Mouse (Mus musculus) embryonic facial prominence, embryonic 15.5 days (tissue): ENCODE measurements around the gene Unc50. TPM values are rescaled to one million over a fixed set of nuclear protein-coding genes. Genes with fewer than 3 reads are reported as not detected.

Experiments
- ATAC-seq: fragments of 200-750 bp; cut with Nextera tagmentation; 2 replicates; pipeline ENCODE4 v1.8.0; 2017; ENCODE audit warnings: low read depth, moderate TSS enrichment; ENCODE audit not compliant: insufficient number of reproducible peaks, low FRiP score, low TSS enrichment
- H3K27ac ChIP-seq: fragments of 300-500 bp; sonication (generic); replicated peaks from 2 replicates; pipeline ENCODE4 v1.5.1; 2015; ENCODE audit warnings: mild to moderate bottlenecking, inconsistent platforms
- H3K27me3 ChIP-seq: fragments of 300-500 bp; sonication (generic); 2 replicates; pipeline ENCODE4 v1.6.1; 2015; ENCODE audit warnings: inconsistent platforms
- H3K36me3 ChIP-seq: fragments of 300-500 bp; sonication (generic); 2 replicates; pipeline ENCODE4 v1.6.1; 2015; ENCODE audit warnings: mild to moderate bottlenecking, inconsistent platforms
- H3K4me1 ChIP-seq: fragments of 300-500 bp; sonication (generic); 2 replicates; pipeline ENCODE4 v1.6.1; 2015; ENCODE audit warnings: inconsistent platforms
- H3K4me2 ChIP-seq: fragments of 300-500 bp; sonication (generic); replicated peaks from 2 replicates; pipeline ENCODE4 v1.6.1; 2015; ENCODE audit warnings: mild to moderate bottlenecking, inconsistent platforms
- H3K4me3 ChIP-seq: fragments of 300-500 bp; sonication (generic); replicated peaks from 2 replicates; pipeline ENCODE4 v1.5.1; 2015; ENCODE audit warnings: mild to moderate bottlenecking, inconsistent platforms
- H3K9ac ChIP-seq: fragments of 300-500 bp; sonication (generic); 2 replicates; pipeline ENCODE4 v1.6.1; 2015; ENCODE audit warnings: inconsistent platforms
- H3K9me3 ChIP-seq: fragments of 300-500 bp; sonication (generic); replicated peaks from 2 replicates; pipeline ENCODE4 v1.6.1; 2016; ENCODE audit warnings: inconsistent platforms
- WGBS: fragments of 180-500 bp; shearing (Covaris S2); methylation state at CpG from one replicate; pipeline ENCODE4 v1.1.7; 2015; 5-methylcytosine and 5-hydroxymethylcytosine counted together
- polyA plus RNA-seq: library from polyadenylated mRNA; unstranded; fragments of >200 nt; fragmentation: Nextera tagmentation; extraction: Ambion mirVana; gene quantifications from 2 replicates; pipeline ENCODE4 v1.2.1, GENCODE M21; 2015

Gene Unc50
- polyA plus RNA-seq, 1 experiment from 2014 or later, result 140 TPM

DNA sequence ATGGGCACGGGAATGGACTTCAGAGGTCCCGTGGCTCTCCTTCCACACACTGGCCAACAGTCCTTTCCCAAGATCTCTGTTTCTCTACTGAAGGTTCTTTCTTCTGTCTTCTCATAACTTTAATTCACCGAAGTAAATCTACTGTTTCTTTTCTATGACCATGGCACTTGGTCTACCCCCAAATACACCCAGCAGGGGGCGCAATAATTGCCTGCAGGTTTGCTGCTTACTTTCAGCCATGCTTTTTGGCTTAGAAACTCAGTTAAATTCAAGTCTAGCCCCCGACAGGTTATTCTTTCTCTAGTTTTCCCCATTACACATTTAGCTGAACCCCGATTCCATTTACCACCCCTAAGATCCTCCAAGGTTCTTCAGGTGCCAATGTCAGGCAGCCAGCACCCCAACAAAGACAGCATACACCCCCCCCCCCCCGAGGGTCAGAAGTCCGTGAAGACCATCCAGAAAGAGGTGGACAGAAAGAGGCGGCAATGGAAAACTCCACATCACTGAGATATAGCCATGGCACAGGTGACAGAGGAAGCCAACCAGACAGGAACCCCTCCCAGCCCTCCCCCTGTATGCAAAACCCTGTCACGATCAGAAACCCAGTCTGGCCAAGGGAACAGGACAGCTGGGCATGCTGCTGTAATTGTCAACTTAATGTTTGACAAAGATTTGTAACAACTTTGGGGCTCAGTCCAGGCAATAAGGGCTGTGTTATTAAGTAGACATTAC lies 18.6 kb downstream of the Unc50 start:
- Histone ChIP-seq H3K27ac (no peak overlapping the region), H3K4me1 (no peaks in the 10 kb centered on the region), H3K9ac (no peak overlapping the region), H3K36me3 (0 out of 2 replicates have a peak, but pooled peaks cover 6% of the 10 kb centered on the region), H3K9me3 (no peaks in the 10 kb centered on the region), H3K4me2 (no peak overlapping the region), H3K27me3 (no peaks in the 10 kb centered on the region), H3K4me3 (no peak overlapping the region)
- ATAC-seq, result no peak
- whole genome bisulfite sequencing, result 76% methylated on average over 10 of the region's 10 CpGs

DNA sequence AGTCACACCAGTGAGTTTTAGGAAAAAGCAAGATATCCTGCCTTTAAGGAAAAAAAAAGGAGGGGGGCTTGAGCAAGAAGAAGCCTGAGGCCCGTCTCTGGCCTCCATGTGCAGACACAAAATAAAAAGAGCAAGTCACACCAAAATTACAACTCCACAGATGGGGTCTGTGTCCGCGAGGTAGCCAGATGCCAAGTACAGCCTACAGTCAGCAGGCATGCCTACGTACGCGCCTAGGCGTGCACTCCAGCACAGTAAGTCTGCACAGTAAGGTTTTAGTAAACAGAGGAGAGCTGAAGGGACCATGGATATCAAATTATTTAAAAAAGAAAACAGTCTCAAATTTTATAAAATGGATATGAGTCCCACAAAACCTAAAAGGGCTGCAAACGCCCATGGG lies 21.3 kb downstream of the Unc50 start:
- ATAC-seq, result no peak
- Histone ChIP-seq H3K36me3 (0 out of 2 replicates have a peak, but pooled peaks cover 6% of the 10 kb centered on the region), H3K27ac (no peak overlapping the region), H3K4me2 (no peak overlapping the region), H3K27me3 (no peaks in the 10 kb centered on the region), H3K9me3 (no peaks in the 10 kb centered on the region), H3K9ac (no peak overlapping the region), H3K4me3 (no peak overlapping the region), H3K4me1 (no peaks in the 10 kb centered on the region)
- 82% methylated on average over 8 of the region's 8 CpGs for WGBS

DNA sequence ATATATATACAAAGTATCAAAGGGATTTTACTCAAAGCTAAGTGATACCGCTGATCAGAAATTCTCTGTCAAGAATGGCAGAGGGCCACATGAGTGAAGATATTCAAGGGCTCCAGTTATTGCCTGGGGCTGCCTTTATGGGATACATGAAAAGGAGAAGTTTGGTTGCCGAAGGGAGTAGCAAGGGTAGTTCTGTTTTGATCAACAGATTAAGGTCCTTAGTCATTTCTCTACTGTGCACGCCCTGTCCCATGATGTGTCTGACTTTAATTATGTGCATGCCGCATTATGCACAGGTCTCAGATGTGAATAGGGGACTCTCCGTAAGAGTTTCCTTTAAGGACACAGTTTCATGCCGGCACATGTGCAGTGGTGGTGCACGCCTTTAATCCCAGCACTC lies 27.6 kb downstream of the Unc50 start:
- Histone ChIP-seq H3K9me3 (no peaks in the 10 kb centered on the region), H3K27ac (no peak overlapping the region), H3K36me3 (no peaks in the 10 kb centered on the region), H3K4me1 (no peaks in the 10 kb centered on the region), H3K4me2 (no peak overlapping the region), H3K4me3 (no peak overlapping the region), H3K27me3 (no peaks in the 10 kb centered on the region), H3K9ac (no peak overlapping the region)
- ATAC-seq, result no peak
- 50% methylated on average over 7 of the region's 7 CpGs for WGBS

DNA sequence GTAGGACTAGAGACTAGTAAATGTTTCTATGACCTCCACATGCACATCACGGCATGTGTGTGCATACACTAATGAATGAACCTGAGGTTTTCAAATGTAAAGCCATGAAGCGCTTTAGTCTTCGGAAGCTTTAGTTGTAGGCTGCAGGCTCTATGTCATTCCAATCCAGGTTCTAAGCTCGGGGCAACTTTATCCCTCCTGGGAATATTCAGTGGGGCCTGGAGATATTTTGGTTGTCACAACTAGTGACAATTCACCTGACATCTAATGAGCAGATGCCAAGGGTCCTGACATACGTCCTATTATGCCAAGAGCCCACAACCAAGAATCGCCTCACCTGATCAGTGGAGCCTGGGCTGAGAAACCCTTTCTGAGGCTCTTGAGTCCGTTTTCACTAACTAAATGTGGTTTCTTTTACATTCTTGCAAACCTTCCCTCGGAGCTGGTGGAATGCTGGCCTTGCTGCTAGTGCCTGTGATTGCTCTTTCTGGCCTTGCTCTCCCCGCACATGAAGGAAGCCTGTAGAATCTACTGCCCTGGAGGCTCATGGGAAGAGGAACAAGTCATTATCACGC lies 35.0 kb downstream of the Unc50 start:
- ATAC-seq, result no peak
- Histone ChIP-seq H3K9ac (no peak overlapping the region), H3K27me3 (no peaks in the 10 kb centered on the region), H3K4me1 (no peaks in the 10 kb centered on the region), H3K36me3 (no peaks in the 10 kb centered on the region), H3K27ac (no peak overlapping the region), H3K9me3 (no peaks in the 10 kb centered on the region), H3K4me3 (no peak overlapping the region), H3K4me2 (no peak overlapping the region)
- 71% methylated on average over 10 of the region's 10 CpGs for WGBS

DNA sequence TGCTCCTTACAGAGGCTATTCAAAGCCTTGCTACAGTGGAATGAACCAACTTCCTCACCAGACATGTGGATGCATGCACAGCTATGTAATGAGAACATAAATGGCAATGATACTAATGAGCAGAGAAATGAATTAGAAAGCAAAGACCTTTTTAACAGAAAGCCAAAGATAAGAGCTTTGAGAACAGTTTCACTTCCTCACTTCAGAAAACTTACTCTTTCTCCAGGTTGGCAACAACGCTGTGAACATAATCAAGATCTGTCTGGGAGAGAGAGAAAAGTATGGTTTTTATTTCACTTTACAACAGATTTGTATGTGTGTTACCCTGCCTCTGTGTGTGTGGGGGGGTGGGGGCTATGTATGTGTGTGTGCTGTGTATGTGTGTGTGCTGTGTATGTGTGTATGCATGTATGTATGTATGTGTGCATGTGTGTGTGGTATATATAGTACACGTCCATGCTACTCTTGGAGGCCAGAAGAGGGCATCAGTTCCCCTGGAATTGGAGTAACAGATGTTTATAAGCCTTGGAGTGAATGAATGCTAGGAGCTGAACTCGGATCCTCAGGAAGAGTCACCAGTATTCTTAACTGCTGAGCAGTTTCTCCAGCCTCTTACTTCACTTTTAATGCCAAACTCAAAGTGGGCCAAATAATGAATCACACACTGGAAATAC lies 36.5 kb downstream of the Unc50 start:
- no peaks in the 10 kb centered on the region for H3K27me3 ChIP-seq
- WGBS, result 86% methylated on average over 3 of the region's 3 CpGs

DNA sequence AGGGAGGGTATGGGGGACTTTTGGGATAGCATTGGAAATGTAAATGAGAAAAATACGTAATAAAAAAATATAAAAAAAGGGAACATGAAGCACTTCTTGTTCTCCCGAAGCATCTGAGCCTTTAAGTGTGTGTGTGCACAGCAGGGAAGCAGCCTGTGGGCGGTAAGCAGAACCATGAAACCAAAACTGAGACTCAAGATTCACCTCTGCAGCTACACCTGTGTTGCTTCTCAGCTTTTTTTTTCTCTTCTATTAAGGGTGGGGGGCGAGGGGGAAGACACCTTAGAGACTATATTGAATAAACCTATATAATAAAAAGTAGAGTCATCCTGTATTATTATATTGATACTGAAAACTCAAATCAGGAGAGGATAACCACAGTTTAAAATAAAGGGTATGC lies 37.9 kb downstream of the Unc50 start:
- Histone ChIP-seq H3K4me2 (no peak overlapping the region), H3K36me3 (no peaks in the 10 kb centered on the region), H3K4me3 (no peak overlapping the region), H3K9me3 (no peaks in the 10 kb centered on the region), H3K27me3 (no peaks in the 10 kb centered on the region), H3K27ac (no peak overlapping the region), H3K9ac (no peak overlapping the region), H3K4me1 (no peaks in the 10 kb centered on the region)
- 83% methylated on average over 4 of the region's 4 CpGs for WGBS
- no peak for ATAC-seq

More for the DNA sequence above, 36.5 kb downstream of the Unc50 start:
- no peaks in the 10 kb centered on the region for H3K4me1 ChIP-seq
- H3K9ac ChIP-seq, result no peak overlapping the region
- no peak overlapping the region for H3K4me2 ChIP-seq
- H3K27ac ChIP-seq, result no peak overlapping the region
- H3K4me3 ChIP-seq, result no peak overlapping the region
- no peak for ATAC-seq
- H3K9me3 ChIP-seq, result no peaks in the 10 kb centered on the region
- H3K36me3 ChIP-seq, result no peaks in the 10 kb centered on the region

DNA sequence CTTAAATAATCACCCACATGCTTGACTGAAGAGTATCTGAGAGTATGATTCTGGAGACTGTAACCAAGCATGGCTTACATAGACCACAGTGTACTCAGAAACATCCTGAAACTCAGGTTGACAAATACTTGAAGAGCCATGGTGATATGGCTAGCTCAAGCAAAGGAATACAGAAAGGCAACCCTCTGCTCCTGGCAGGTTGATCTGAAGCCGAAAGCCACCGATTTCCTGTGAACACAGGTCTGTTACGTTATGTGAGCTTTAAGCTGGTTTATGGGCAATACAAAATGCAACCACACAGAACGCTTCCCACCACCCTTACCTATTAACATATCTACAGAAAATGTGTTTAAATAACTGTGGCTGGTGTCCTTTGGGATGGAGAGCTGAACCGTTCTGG lies 39.1 kb downstream of the Unc50 start:
- no peak overlapping the region for H3K4me2 ChIP-seq
- no peak overlapping the region for H3K9ac ChIP-seq
- 84% methylated on average over 5 of the region's 5 CpGs for WGBS

DNA sequence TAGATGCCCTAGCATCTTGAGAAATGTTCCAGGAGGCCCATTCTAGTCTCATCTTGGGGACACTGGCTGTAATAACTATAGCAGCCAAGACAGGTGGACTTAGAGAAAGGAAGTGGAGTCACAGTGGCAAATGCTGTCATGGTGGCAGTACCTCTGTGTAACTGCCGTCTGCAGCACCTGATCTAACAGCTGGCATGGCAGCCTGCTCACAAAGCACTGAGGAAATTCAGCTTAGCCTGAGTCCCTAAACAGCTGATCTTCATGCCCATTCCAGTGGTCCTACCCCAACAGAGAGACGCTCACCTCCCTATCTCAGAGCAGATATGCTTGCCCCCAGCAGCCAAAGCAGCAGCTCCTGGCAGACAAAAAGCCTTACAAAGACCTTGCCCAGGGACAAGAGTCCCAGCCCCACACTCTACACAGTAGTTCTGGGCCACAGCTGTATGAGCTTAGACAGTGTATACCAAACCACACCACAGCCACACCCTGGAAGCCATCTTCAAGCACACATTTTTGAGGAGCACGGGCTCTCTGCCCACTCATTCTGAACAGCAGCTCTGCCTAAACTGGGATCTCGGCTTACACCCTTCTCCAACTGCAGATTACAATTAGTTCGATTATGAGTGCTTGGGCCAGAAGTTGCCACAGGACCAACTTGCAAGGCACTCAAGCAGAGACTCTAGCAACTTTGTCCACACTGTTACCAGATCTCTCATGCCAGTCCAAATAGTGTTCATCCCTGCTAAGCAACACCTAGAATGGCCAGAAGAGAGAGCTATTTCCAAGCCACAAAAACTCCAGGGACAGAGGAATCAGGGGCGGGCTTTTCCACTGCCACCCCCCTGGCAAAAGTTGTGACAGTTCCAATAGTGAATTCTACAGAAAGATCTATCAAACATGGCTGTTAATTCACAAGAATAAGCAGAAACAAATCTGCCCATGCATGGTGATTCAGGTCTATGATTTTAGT lies 41.5 kb downstream of the Unc50 start:
- no peaks in the 10 kb centered on the region for H3K4me1 ChIP-seq
- no peak overlapping the region for H3K9ac ChIP-seq
- no peaks in the 10 kb centered on the region for H3K27me3 ChIP-seq
- H3K4me2 ChIP-seq, result no peak overlapping the region
- no peak overlapping the region for H3K27ac ChIP-seq
- H3K9me3 ChIP-seq, result no peaks in the 10 kb centered on the region
- 65% methylated on average over 6 of the region's 6 CpGs for WGBS
- no peak for ATAC-seq
- no peaks in the 10 kb centered on the region for H3K36me3 ChIP-seq
- no peak overlapping the region for H3K4me3 ChIP-seq

More for the DNA sequence above, 39.1 kb downstream of the Unc50 start:
- no peak for ATAC-seq
- no peaks in the 10 kb centered on the region for H3K27me3 ChIP-seq
- H3K36me3 ChIP-seq, result no peaks in the 10 kb centered on the region
- H3K27ac ChIP-seq, result no peak overlapping the region
- no peaks in the 10 kb centered on the region for H3K4me1 ChIP-seq
- no peak overlapping the region for H3K4me3 ChIP-seq
- H3K9me3 ChIP-seq, result no peaks in the 10 kb centered on the region

DNA sequence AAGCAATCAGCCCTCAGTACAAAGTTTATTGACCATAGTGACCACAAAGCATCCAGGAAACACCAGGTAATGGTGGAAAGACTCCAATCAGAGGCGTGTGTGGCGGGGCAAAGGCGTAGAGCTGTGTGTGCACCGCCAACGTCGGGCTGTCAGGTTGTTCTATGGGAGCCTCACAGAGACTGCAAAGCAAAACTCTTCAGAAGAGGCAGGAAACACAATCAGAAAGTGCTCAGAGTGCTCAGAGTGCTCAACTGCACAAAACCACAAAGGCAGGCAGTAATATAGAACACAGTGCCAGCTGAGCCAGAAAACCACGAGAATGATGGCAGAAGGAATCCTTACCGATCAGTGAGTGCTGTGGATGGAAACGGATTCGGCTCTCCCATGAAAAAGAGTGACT lies 43.3 kb downstream of the Unc50 start:
- Histone ChIP-seq H3K27ac (no peak overlapping the region), H3K4me2 (no peak overlapping the region), H3K36me3 (no peaks in the 10 kb centered on the region), H3K4me3 (no peak overlapping the region), H3K9me3 (no peaks in the 10 kb centered on the region), H3K27me3 (no peaks in the 10 kb centered on the region), H3K4me1 (no peaks in the 10 kb centered on the region), H3K9ac (no peak overlapping the region)
- WGBS, result 65% methylated on average over 10 of the region's 10 CpGs
- ATAC-seq, result no peak

DNA sequence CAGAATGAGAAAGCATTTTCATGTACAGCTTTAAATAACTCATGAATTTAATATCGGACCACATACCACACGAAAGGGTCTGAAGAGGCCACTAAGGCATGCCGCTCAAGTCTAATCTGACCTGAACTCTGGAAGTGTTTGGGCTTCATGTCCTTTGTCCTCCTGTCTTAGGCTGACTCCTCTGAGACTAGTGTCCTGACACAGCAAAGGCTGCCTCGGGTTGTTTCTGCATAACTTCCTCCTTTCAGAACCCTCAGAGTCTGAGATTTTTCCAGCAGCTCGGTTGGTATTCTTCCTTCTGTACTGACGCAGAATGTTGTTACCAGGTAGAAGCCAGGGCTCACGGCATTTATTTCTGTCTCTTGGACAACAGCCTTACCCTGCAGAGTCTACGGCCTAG lies 44.1 kb downstream of the Unc50 start:
- Histone ChIP-seq H3K27ac (no peak overlapping the region), H3K27me3 (no peaks in the 10 kb centered on the region), H3K36me3 (no peaks in the 10 kb centered on the region), H3K4me3 (no peak overlapping the region), H3K9me3 (no peaks in the 10 kb centered on the region), H3K4me2 (no peak overlapping the region), H3K4me1 (no peaks in the 10 kb centered on the region), H3K9ac (no peak overlapping the region)
- no peak for ATAC-seq
- 67% methylated on average over 8 of the region's 8 CpGs for WGBS

DNA sequence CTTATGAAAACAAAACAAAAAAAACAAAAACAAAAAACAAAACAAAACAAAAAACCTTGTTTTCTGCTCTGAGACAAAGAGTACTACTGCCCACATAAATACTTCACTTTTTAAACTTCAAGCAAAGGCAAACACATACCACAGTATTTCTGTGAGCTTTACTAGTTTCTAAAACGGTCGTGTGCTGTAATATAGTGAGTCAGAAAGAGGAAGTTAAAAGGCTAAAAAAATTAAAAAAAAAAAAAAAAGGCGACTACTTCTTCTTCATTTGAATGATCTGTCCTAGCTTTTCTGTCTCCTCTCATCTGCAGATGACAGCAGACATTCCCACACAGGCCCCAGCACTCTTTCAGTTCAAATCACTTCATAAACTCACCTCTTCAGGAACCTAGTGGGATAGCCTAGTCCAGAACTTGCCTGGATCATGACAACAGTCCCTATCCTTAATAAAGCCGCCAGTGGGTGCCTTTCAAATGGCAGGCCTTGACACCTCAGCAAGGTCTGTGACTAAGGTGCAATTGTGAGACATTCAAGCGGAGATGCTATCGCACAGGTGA lies 44.8 kb downstream of the Unc50 start:
- no peaks in the 10 kb centered on the region for H3K4me1 ChIP-seq
- no peak overlapping the region for H3K27ac ChIP-seq
- no peak overlapping the region for H3K4me3 ChIP-seq
- no peak for ATAC-seq
- no peak overlapping the region for H3K9ac ChIP-seq
- no peaks in the 10 kb centered on the region for H3K27me3 ChIP-seq
- 89% methylated on average over 6 of the region's 6 CpGs for WGBS
- no peaks in the 10 kb centered on the region for H3K36me3 ChIP-seq
- H3K9me3 ChIP-seq, result no peaks in the 10 kb centered on the region
- no peak overlapping the region for H3K4me2 ChIP-seq
